Comparison of ENCODE assay signal across 8 mouse cellular contexts in genomic region chr3:108652866-108653642, GRCm38 (mm10). TPM values are rescaled to one million over a fixed set of nuclear protein-coding genes. Genes with fewer than 3 reads are reported as not detected.
DNase-seq lines count a peak whose midpoint lies in the region; ATAC-seq and TF ChIP-seq lines count a peak whose summit lies in the region.

No protein-coding gene starts in this region.

- no peak for TF ChIP-seq EP300 in stomach, postnatal 0 days (optimal IDR thresholded peaks at IDR 0.05)

- no peaks in the 10 kb centered on the region for H3K27me3 ChIP-seq in forebrain, embryonic 15.5 days
- H3K27me3 ChIP-seq in liver, embryonic 12.5 days (replicated peaks), result no peaks in the 10 kb centered on the region
- H3K27me3 ChIP-seq in stomach, postnatal 0 days (ENCODE audit: control insufficient read depth, insufficient read depth, low read length), result no peaks in the 10 kb centered on the region

- DNase-seq in kidney, adult 9 months, result peak; percentile 28
- no peak for DNase-seq in kidney, postnatal 14 days
- DNase-seq in MEL-GATA-1-ER (ENCODE audit: extremely low read depth, low read depth), result peak; percentile 33
- peak; percentile 36 for DNase-seq in stomach, postnatal 0 days (ENCODE audit: low spot score)
- DNase-seq in ovary, postnatal 36 days (ENCODE audit: low spot score), result no peak
- DNase-seq in thymus, postnatal 36 days, result no peak

- no peak overlapping the region for H3K9ac ChIP-seq in forebrain, embryonic 15.5 days (replicated peaks)
- H3K9ac ChIP-seq in liver, embryonic 12.5 days, result peak overlapping the region; percentile 56; the same call in 1 of the 2 replicates
- no peak overlapping the region for H3K9ac ChIP-seq in stomach, postnatal 0 days (ENCODE audit: low read length)

- H3K27ac ChIP-seq in forebrain, embryonic 15.5 days (replicated peaks), result no peak overlapping the region
- peak overlapping the region; percentile 58; the same call in 1 of the 2 replicates for H3K27ac ChIP-seq in liver, embryonic 12.5 days
- H3K27ac ChIP-seq in stomach, postnatal 0 days (replicated peaks), result no peak overlapping the region

- 24% methylated on average over 9 of the region's 9 CpGs for WGBS in forebrain, embryonic 15.5 days
- WGBS in liver, embryonic 12.5 days (ENCODE audit: insufficient replicate concordance), result 19% methylated on average over 9 of the region's 9 CpGs
- 11% methylated on average over 9 of the region's 9 CpGs for WGBS in stomach, postnatal 0 days

- peak; percentile 70 for TF ChIP-seq CTCF in stomach, postnatal 0 days (IDR thresholded peaks at IDR 0.05; ENCODE audit: low read depth)

- no peak overlapping the region for H3K4me3 ChIP-seq in forebrain, embryonic 15.5 days
- peak overlapping the region; percentile 76 for H3K4me3 ChIP-seq in liver, embryonic 12.5 days
- H3K4me3 ChIP-seq in stomach, postnatal 0 days (ENCODE audit: low read depth, low read length), result peak overlapping the region; percentile 90

- H3K9me3 ChIP-seq in forebrain, embryonic 15.5 days, result no peaks in the 10 kb centered on the region
- H3K9me3 ChIP-seq in liver, embryonic 12.5 days (replicated peaks), result no peaks in the 10 kb centered on the region
- no peaks in the 10 kb centered on the region for H3K9me3 ChIP-seq in stomach, postnatal 0 days (ENCODE audit: control insufficient read depth, low read length)

- no peaks in the 10 kb centered on the region for H3K36me3 ChIP-seq in forebrain, embryonic 15.5 days
- peaks cover 4% of the 10 kb centered on the region for H3K36me3 ChIP-seq in liver, embryonic 12.5 days
- H3K36me3 ChIP-seq in stomach, postnatal 0 days (ENCODE audit: control insufficient read depth, insufficient read depth, low read length), result no peaks in the 10 kb centered on the region

- no peak for ATAC-seq in forebrain, embryonic 15.5 days (replicated peaks)
- peak; percentile 36; the same call in 1 of the 2 replicates for ATAC-seq in liver, embryonic 12.5 days
- no peak for ATAC-seq in stomach, postnatal 0 days (ENCODE audit: low FRiP score, low TSS enrichment)

- peaks cover 19% of the 10 kb centered on the region for H3K4me1 ChIP-seq in forebrain, embryonic 15.5 days
- H3K4me1 ChIP-seq in liver, embryonic 12.5 days, result peaks cover 23% of the 10 kb centered on the region
- H3K4me1 ChIP-seq in stomach, postnatal 0 days (replicated peaks; ENCODE audit: control insufficient read depth, insufficient read depth), result no peaks in the 10 kb centered on the region

- H3K4me2 ChIP-seq in forebrain, embryonic 15.5 days (replicated peaks), result peak overlapping the region; percentile 26
- peak overlapping the region; percentile 88 for H3K4me2 ChIP-seq in liver, embryonic 12.5 days
- peak overlapping the region; percentile 36 for H3K4me2 ChIP-seq in stomach, postnatal 0 days (replicated peaks; ENCODE audit: low read depth)

RNA-seq across cellular contexts. Expression of gene Clcc1, which starts 0.7 kb away (rescaled TPM):
- 49.6 and 56.9 TPM in 2 replicates for polyA plus RNA-seq in forebrain, embryonic 15.5 days (2015; fragmentation: Nextera tagmentation; extraction: Ambion mirVana)
- polyA plus RNA-seq in liver, embryonic 12.5 days (2016; fragmentation: Nextera tagmentation; extraction: Ambion mirVana), result 44.4 and 47.1 TPM in 2 replicates
- 53.8 and 60.9 TPM in 2 replicates for polyA plus RNA-seq in stomach, postnatal 0 days (2015; fragmentation: Nextera tagmentation; extraction: Ambion mirVana)

Comparison
In these comparisons a context has a peak if more than half of its experiments do, and no peak if none do; other contexts are left out.
1. DNase-seq: peak in kidney, adult 9 months (single experiment), MEL-GATA-1-ER (single experiment) and stomach, postnatal 0 days (single experiment); none in kidney, postnatal 14 days (single experiment), ovary, postnatal 36 days (single experiment) and thymus, postnatal 36 days (0 of 2).
2. H3K4me2 ChIP-seq: peak in every context shown above with its lines; median percentile 88 in liver, embryonic 12.5 days; 36 in stomach, postnatal 0 days; 26 in forebrain, embryonic 15.5 days.